Mouse (Mus musculus): ENCODE results near the gene Tenm3. TPM values are rescaled to one million over a fixed set of nuclear protein-coding genes. Genes with fewer than 3 reads are reported as not detected.

Gene Tenm3
- polyA plus RNA-seq, 1 experiment, result 106 TPM

DNA sequence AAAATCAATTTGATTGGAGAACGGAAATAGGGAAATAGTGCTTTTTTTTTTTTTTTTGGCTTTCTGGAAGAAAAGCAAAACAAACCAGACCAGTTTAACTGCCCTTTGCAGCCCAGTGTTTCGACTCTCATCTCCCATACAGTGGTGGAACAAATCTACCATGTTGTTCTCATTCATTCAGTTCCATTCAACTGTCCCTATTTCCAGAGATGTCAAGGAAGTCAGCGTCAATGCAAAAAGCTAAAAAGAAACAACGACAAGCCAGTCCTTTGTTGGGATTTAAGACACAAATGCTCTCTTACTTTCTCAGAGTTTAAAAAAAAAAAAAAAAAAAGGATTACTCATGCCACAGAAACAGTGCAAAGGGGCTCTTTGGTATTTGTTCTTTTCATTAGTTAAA is 502.1 kb downstream of the Tenm3 start:
- TF ChIP-seq POLR2A (IDR thresholded peaks at IDR 0.05; ENCODE audit: low read depth, low read length), result no peak
- TF ChIP-seq CTCF (IDR thresholded peaks at IDR 0.05; ENCODE audit: borderline replicate concordance, insufficient read depth, low read length), result no peak
- Histone ChIP-seq H3K4me3 (ENCODE audit: insufficient read depth, low read length) (no peak overlapping the region), H3K4me1 (ENCODE audit: control insufficient read depth, insufficient read depth, low read length) (no peaks in the 10 kb centered on the region), H3K27ac (ENCODE audit: insufficient read depth, low read length) (no peak overlapping the region)

DNA sequence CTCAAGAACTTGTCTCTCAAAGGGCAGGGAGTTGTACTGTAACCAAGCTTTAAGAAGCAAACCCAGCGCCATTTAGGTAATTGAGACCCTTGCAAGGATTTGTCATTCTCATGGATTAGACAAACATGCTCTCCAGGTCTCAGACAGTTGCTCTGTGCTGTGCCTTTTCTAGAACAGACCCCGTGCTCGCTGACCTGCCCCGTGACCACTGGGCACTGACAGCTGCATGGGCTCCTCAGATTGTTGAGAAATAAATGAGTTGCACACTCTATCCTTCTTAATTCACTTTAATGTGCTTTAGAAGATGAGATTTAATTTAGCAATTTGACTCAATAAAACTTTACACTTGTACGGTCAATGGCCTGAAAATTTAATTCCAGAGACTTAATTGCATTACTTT is 502.5 kb downstream of the Tenm3 start:
- no peak overlapping the region for H3K4me3 ChIP-seq (ENCODE audit: insufficient read depth, low read length)
- H3K4me1 ChIP-seq (ENCODE audit: control insufficient read depth, insufficient read depth, low read length), result no peaks in the 10 kb centered on the region
- no peak for TF ChIP-seq CTCF (IDR thresholded peaks at IDR 0.05; ENCODE audit: borderline replicate concordance, insufficient read depth, low read length)
- TF ChIP-seq POLR2A (IDR thresholded peaks at IDR 0.05; ENCODE audit: low read depth, low read length), result no peak
- H3K27ac ChIP-seq (ENCODE audit: insufficient read depth, low read length), result no peak overlapping the region

DNA sequence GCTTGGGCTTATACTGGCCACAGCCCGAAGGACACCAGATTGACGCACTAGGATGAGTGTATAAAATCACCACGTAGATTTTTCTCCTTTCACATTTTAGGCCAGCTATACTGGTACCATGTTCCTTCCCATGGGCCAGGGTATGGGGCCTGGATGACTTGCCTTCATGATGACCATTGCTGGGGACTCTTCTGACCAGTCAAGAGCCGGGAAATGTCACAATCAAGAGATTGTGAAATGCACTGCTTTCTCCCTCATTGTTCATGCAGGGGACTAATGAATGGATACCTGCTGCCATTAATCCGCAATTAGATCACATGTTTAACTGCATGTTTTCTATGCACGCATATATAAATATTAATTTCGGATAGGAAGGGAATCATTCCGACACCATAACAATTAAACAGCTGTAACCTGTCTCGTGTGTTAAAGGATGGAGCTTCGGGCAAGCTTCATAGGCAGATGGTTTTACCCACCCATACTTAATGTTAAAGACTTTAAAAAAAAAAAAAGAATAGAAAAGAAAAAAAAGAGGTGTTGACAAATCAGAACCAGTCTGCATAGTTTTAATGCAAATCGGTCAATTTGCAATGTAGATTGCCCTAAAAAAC is 521.0 kb downstream of the Tenm3 start:
- Histone ChIP-seq H3K27ac (ENCODE audit: insufficient read depth, low read length) (no peak overlapping the region), H3K4me3 (ENCODE audit: insufficient read depth, low read length) (no peak overlapping the region), H3K4me1 (ENCODE audit: control insufficient read depth, insufficient read depth, low read length) (no peaks in the 10 kb centered on the region)
- TF ChIP-seq CTCF (IDR thresholded peaks at IDR 0.05; ENCODE audit: borderline replicate concordance, insufficient read depth, low read length) (no peak), POLR2A (IDR thresholded peaks at IDR 0.05; ENCODE audit: low read depth, low read length) (no peak)

GRCm38 (mm10) chr8:48322240-48322639 is 521.5 kb downstream of the Tenm3 start:
- Histone ChIP-seq H3K4me3 (ENCODE audit: insufficient read depth, low read length) (no peak overlapping the region), H3K27ac (ENCODE audit: insufficient read depth, low read length) (no peak overlapping the region), H3K4me1 (ENCODE audit: control insufficient read depth, insufficient read depth, low read length) (no peaks in the 10 kb centered on the region)
- no peak for TF ChIP-seq POLR2A (IDR thresholded peaks at IDR 0.05; ENCODE audit: low read depth, low read length)
- no peak for TF ChIP-seq CTCF (IDR thresholded peaks at IDR 0.05; ENCODE audit: borderline replicate concordance, insufficient read depth, low read length)

GRCm38 (mm10) chr8:48319674-48320073 is 524.1 kb downstream of the Tenm3 start:
- TF ChIP-seq POLR2A (IDR thresholded peaks at IDR 0.05; ENCODE audit: low read depth, low read length) (no peak), CTCF (IDR thresholded peaks at IDR 0.05; ENCODE audit: borderline replicate concordance, insufficient read depth, low read length) (no peak)
- Histone ChIP-seq H3K27ac (ENCODE audit: insufficient read depth, low read length) (no peak overlapping the region), H3K4me1 (ENCODE audit: control insufficient read depth, insufficient read depth, low read length) (peaks cover 6% of the 10 kb centered on the region; the same call in 1 of the 2 replicates), H3K4me3 (ENCODE audit: insufficient read depth, low read length) (no peak overlapping the region)

DNA sequence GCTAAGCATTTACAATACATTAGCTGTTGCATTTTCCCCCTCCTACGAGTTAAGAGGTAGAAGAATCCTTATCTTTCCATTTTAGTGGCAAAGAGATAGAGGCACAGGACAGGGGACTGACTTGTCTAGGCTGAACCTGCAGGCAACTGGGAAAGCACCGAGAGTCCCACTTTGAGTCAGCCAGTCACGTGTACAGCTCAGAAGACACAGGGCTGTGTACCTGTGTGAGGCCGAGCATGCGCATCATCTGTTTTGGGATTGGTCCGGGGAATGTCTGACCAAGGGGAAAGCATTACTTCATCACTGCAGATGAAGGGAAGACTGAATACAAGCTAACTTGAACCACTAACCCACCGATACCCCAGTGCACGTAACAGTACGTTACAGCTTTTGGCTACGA is 526.3 kb downstream of the Tenm3 start:
- H3K27ac ChIP-seq (ENCODE audit: insufficient read depth, low read length), result no peak overlapping the region
- H3K4me3 ChIP-seq (ENCODE audit: insufficient read depth, low read length), result no peak overlapping the region
- H3K4me1 ChIP-seq (ENCODE audit: control insufficient read depth, insufficient read depth, low read length), result peaks cover 6% of the 10 kb centered on the region; the same call in 1 of the 2 replicates
- no peak for TF ChIP-seq POLR2A (IDR thresholded peaks at IDR 0.05; ENCODE audit: low read depth, low read length)
- no peak for TF ChIP-seq CTCF (IDR thresholded peaks at IDR 0.05; ENCODE audit: borderline replicate concordance, insufficient read depth, low read length)

DNA sequence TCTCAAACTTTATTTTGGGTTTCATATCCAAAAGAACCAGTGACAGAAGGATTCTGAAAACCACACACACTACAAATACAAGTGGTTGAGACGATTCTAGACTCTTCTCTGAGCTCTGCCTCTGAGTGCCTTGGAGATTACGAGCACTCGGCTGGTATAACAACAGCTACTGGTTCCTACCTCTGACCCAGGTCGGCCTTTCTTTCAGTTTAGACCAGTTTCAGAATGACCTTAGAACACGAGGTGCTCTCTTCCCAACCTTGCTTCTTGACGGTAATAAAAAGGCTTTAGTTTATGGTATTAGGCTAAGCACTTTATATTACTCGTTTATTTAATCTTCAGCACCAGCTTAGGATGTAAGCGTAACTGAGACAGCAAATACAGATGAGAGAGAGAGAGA is 528.1 kb downstream of the Tenm3 start:
- no peak for TF ChIP-seq CTCF (IDR thresholded peaks at IDR 0.05; ENCODE audit: borderline replicate concordance, insufficient read depth, low read length)
- no peak for TF ChIP-seq POLR2A (IDR thresholded peaks at IDR 0.05; ENCODE audit: low read depth, low read length)
- Histone ChIP-seq H3K4me3 (ENCODE audit: insufficient read depth, low read length) (no peak overlapping the region), H3K27ac (ENCODE audit: insufficient read depth, low read length) (no peak overlapping the region), H3K4me1 (ENCODE audit: control insufficient read depth, insufficient read depth, low read length) (peaks cover 6% of the 10 kb centered on the region; the same call in 1 of the 2 replicates)

- Histone ChIP-seq H3K4me3 (ENCODE audit: insufficient read depth, low read length) (no peak overlapping the region), H3K4me1 (ENCODE audit: control insufficient read depth, insufficient read depth, low read length) (peaks cover 6% of the 10 kb centered on the region; the same call in 1 of the 2 replicates), H3K27ac (ENCODE audit: insufficient read depth, low read length) (no peak overlapping the region)
- TF ChIP-seq CTCF (IDR thresholded peaks at IDR 0.05; ENCODE audit: borderline replicate concordance, insufficient read depth, low read length), result no peak
- TF ChIP-seq POLR2A (IDR thresholded peaks at IDR 0.05; ENCODE audit: low read depth, low read length), result no peak
Observed at GRCm38 (mm10) chr8:48313985-48314368, 529.8 kb downstream of the Tenm3 start.

GRCm38 (mm10) chr8:48313210-48313984 is 530.4 kb downstream of the Tenm3 start:
- Histone ChIP-seq H3K27ac (ENCODE audit: insufficient read depth, low read length) (no peak overlapping the region), H3K4me3 (ENCODE audit: insufficient read depth, low read length) (no peak overlapping the region), H3K4me1 (ENCODE audit: control insufficient read depth, insufficient read depth, low read length) (peaks cover 6% of the 10 kb centered on the region; the same call in 1 of the 2 replicates)
- TF ChIP-seq CTCF (IDR thresholded peaks at IDR 0.05; ENCODE audit: borderline replicate concordance, insufficient read depth, low read length), result no peak

DNA sequence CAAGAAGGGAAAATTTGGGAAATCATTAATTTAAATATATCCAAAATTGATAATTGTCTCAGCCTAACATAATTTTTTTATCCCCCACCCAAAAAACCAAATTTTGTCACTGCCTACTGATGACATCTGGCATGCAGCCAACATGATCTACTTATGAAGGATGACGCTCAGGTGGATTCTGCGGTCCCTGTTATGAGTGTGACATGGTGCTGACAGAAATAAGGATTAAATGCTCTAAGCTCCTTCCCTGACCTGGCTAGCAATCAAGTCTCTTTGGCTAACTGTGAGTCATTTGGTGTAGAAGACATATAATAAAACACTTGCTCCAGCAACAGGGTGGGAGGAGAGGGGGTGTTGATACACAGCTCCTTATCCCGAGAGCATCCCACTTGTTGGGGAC is 532.0 kb downstream of the Tenm3 start:
- TF ChIP-seq CTCF (IDR thresholded peaks at IDR 0.05; ENCODE audit: borderline replicate concordance, insufficient read depth, low read length) (no peak), POLR2A (IDR thresholded peaks at IDR 0.05; ENCODE audit: low read depth, low read length) (no peak)
- Histone ChIP-seq H3K4me1 (ENCODE audit: control insufficient read depth, insufficient read depth, low read length) (peaks cover 4% of the 10 kb centered on the region; the same call in 1 of the 2 replicates), H3K4me3 (ENCODE audit: insufficient read depth, low read length) (no peak overlapping the region), H3K27ac (ENCODE audit: insufficient read depth, low read length) (no peak overlapping the region)
